Mouse (Mus musculus): ENCODE data around the gene Sltm. TPM values are rescaled to one million over a fixed set of nuclear protein-coding genes. Genes with fewer than 3 reads are reported as not detected.
A peak's percentile ranks its signal among the peaks of the same experiment; 100 is the strongest.
"Not testable (repeated sequence)": the region's sequence is repeated elsewhere in the genome, so short reads cannot be mapped to it uniquely, and the experiment has no call there.

The Sltm gene
- total RNA-seq, 4 experiments from 2014 or later, result 48.5 to 60.9 (median 55.9) TPM

DNA sequence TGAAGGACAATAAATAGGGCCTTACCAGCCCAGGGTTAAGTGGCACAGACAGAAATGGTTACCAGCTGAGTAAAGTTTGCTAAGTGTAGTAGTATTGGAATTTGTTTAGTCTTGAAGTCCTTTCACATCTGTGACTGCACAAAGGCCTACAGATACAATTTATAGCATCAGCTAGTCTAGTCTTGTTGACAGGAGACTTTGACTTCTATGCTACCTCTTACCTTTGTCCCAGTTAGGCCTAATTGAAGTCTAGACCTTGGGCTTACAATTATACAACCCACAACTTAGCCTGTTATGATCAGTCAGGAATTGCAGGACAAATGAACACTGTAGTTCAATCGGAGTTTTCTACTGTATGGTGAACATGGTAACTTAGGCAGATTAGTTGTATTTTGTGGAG, 9.0 kb downstream of the Sltm start:
- DNase-seq (ENCODE audit: low spot score in 2 of 2), result no peak

DNA sequence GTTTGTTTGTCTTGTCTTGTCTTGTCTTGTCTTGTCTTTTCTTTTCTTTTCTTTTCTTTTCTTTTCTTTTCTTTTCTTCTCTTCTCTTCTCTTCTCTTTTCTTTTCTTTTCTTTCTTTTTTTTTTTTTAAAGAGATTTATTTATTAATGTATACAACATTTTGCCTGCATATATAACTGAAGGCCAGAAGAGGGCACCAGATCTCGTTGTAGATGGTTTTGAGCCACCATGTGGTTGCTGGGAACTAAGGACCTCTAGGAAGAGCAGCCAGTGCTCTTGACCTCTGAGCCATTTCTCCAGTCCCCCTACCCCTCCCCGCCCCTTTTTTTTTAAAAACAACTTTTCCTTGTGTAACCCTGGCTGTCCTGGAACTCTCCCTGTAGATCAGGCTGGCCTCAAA, 9.7 kb downstream of the Sltm start:
- DNase-seq (ENCODE audit: low spot score in 2 of 2), result not testable (repeated sequence)

DNA sequence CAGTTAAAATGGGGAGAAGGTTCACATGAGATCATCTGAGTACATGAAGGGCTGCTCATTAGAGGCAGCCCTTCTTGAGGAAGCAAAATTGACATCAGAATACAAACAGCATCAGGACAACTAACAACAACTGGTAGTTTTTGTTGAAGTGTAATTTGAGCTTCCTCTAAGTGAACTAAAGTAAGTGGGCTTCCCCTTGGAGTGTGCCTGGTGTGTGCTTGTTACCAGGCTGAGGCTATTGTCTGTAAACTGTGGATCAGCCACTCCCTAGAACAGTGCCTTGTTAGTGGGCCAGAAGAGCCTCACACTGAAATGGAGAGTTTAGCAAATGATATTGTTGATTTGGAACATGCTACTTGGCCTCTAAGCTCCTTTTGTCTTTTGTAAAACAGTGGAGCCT, 12.9 kb downstream of the Sltm start:
- DNase-seq (ENCODE audit: low spot score in 2 of 2), result no peak

DNA sequence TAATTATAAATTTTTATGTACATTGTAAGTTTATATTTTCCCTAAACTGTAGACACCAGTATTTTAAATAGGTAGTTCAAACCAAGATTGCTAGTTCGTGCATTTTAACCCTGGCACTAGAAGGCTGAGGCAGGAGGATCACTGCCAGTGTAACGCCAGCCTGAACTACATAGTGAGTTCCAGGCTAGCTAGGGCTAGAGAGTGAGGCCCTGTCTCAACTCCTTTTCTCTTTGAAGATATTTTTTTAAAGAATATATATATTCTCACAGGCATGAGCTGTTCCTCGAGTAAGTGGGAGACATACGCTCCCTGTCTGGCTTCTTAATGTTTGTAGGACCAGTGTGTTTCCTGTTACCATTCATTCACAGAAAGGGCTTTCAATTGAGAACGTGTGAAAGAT, 14.2 kb downstream of the Sltm start:
- no peak for DNase-seq (ENCODE audit: low spot score in 2 of 2)

DNA sequence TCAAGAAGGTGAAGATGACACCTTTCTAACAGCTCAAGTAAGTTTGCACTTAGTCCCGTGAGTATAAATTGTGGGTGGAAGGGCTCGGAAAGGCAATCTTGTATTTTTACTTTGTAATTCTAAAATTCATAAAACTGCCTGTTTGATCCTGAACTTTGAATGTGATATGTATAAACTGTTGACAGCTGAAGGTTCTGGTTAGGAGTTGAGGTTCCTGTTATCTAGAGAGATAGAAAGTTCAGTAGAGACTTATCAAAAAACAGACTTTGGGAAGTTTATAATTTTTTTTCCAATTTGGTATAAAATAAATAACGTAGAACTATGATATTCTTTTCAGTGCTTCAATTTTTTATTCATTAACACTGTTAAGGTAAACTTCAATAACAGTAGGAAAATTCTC, 20.3 kb downstream of the Sltm start:
- no peak for DNase-seq (ENCODE audit: low spot score in 2 of 2)

DNA sequence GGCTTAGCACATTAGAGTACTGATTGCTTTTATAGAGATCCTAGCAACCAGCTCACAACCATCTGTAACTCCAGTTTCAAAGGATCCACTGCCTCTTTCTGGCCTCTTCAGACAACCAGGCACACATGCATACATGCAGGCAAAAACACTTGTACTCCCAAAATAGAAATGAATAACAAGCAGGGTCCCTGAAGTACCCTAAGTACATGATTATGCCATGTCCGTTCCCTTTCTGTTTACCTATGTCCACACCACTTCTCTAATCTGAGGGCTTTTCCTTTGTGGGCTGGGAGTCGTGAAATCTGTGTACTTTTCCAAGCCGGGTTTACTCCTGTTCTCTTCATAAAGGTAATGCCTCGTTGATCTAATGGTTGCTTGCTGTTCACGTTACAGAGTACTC, 25.1 kb downstream of the Sltm start:
- no peak for DNase-seq (ENCODE audit: low spot score in 2 of 2)

DNA sequence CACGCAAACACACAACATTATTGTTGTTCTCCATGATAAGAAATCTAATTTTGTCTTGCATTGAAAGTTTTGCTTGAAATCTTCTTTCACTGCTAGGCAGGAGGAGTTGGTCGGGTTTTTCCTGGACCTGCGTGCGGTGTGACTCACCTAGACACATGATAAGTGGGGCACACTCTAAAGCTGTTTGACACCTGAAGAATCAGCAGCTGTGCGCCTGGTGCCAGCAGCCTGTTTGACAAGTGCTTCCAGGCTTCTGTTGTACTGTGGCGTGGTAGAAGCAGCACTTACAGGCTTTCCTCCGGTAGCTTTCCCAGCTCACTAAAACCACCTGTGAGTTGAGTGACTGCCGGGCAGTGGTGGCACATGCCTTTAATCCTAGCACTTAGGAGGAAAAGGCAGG, 27.8 kb downstream of the Sltm start:
- no peak for DNase-seq (ENCODE audit: low spot score in 2 of 2)

DNA sequence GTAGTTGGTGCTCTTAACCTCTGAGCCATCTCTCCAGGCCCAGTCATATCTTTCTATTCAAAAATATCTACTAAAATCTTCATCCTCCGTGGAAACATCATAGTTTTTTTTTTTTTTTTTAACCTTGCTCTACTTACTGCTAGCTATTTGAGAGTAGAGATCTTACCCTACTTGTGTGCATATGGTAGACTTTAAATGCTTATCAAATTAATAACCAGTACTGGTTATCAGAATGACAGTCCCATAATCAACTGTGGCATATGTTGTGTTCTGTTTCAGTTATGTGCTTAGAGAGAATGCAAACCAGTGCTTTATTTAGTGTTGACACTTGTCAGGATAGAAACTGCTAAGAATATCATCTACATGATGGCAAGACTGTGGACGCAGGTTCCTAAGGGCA, 35.6 kb downstream of the Sltm start:
- DNase-seq (ENCODE audit: low spot score in 2 of 2), result no peak

DNA sequence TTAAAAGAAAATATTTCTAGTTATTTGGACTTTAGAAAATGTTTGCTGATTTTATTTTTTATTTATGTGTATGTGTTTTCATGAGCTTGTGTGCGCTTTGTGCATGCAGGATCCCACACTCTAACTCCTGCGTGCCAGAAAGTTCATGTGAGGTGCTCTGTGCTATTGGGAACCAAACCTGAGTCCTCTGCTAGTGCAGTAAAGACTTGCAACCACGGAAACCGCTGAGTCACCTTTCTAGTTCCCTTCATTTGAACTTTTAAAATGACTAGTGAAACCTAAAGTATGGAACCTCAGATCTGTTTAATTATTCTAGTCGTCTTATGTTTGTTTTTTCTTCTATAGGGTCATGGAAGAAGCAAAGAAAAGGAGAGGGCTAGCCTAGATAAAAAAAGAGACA, 38.4 kb downstream of the Sltm start:
- DNase-seq (ENCODE audit: low spot score in 2 of 2), result no peak

DNA sequence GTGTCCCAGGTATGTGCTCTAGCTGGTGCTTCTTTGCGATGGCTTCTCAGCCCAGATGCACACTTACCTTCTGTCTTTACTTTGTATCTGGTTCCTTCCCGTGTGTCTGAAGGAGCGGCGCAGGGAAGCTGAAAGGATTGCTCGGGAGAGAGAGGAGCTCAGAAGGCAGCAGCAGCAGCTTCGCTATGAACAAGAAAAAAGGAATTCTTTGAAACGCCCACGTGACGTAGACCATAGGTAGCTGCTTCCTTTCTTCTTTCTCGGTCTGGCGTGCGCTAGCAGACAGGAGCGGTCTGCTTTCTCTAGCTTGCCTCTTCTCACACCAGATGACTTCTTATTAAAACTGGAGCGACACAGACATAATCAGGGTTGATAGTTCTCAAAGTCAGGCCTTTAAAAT, 42.1 kb downstream of the Sltm start:
- DNase-seq (ENCODE audit: low spot score in 2 of 2), result no peak

DNA sequence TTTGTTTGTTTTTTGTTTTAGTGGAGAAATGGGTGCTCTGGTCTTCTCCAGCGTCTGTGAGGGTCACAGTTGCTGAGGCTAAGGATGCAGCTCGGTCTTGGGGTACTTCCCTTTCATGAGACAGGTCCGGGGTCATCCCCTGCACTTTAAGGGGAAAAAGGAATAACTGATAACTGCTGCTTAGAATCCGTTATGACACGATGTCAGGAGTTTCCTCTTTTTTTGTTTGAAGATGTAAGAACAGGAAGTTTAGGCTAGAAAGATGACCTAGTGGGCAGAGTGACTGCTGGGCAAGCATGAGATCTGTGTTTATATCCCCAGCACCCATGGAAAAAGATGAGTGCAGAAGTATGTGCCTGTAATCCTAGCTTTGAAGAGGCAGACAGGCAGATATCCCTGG, 42.6 kb downstream of the Sltm start:
- DNase-seq (ENCODE audit: low spot score in 2 of 2), result no peak

DNA sequence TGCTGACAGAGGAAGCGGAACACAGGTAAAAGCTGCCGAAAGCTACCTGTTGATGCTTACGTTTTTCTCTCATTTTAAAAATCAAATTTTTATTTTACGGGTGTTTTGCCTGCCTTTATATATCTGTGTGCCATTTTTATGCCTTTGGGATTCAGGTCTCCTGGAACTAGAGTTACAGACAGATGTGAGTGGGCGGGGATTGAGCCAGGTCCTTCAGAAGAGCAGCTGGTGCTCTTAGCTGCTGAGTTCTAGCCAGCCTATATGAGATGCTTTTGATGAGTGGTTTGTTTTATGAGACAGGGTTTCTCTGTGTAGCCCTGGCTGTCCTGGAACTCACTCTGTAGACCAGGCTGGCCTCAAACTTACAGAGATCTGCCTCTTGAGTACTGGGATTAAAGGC, 44.6 kb downstream of the Sltm start:
- DNase-seq (ENCODE audit: low spot score in 2 of 2), result peak in 1 of 2 experiments; percentile 37

DNA sequence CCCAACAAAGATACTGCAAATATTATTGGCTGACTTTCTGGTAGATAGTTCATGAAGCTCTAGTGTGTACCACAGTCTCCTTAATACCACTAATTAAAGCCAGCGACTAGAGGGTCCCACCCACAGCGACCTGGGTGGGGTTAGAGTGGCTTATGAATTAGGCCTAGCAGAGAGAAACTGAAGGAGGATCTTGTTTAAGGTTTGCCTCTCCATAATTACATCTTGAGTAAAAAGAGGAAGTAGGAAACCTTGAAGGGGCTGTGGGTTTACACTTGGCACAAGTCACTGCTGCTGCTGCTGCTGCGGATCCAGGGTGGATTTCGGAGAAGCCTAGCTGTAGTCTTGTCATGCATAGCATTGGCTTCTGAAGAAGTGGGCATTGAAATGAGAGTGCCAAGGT, 48.2 kb downstream of the Sltm start:
- no peak for DNase-seq (ENCODE audit: low spot score in 2 of 2)

DNA sequence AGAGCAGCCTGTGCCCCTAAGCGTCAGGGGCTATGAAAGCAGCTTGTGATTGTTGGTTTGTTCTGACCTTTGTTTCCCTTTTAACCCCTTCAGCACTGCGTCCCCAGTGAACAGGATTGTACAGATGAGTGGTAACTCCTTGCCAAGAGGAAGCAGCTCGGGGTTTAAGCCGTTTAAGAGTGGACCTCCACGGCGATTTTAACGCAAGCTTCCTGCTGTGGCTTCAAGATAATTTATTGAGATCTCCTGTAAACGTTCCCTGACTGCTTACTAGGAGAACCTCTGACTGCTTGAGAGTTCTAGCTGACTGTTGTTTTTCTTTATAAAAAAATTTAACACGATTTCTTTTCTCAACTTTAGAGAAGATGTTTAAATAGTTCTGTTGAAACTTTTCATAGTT, 48.9 kb downstream of the Sltm start:
- DNase-seq (ENCODE audit: low spot score in 2 of 2), result no peak

DNA sequence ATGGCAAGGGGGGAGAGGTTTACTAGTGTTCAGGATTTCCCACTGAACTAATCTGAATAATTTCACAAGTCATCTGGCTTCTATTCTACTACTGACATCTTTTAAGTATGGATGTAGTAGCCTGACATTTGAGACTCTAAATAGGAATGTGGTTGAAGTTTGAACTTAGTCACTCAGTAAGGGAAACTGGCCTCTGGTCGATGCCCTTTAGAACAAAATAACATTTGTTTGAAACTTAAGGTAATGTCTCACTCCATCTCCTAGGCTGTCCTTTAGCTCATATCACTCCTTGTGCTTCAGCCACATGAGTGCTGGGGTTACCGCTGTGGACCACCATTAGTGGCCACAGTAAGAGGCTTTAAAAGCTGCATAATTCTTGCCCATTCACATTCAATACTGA, 55.7 kb downstream of the Sltm start:
- no peak for DNase-seq (ENCODE audit: low spot score in 2 of 2)

DNA sequence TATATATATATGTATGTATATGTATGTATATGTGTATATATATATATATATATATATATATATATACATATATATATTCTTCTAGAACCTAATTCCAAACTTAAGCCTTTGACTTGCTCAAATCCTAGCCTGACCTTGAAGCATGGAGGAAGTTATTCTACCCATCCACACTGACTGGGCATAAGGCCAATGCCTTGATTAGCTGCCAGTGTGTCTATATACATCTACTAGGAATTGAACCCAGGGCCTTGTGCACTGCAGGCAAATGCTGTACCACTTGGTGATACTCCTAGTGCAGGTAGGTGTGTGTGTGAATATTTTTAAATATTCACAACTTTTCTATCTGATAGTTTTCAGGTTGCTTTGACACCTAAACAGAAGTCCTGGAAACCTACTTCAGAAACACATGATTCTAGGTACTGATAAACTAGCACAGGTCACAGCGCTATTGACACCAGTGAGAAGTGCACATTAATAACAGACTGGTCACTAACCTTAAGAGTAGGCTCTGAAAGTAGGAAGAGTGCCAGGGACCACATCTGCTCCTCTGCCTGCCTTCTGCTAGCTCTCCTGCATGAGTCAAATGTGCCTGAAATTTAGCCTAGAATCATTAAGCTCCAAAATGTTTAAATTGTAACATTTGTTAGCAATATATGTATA, 59.8 kb downstream of the Sltm start:
- DNase-seq (ENCODE audit: low spot score in 2 of 2), result peak in 1 of 2 experiments; percentile 34

DNA sequence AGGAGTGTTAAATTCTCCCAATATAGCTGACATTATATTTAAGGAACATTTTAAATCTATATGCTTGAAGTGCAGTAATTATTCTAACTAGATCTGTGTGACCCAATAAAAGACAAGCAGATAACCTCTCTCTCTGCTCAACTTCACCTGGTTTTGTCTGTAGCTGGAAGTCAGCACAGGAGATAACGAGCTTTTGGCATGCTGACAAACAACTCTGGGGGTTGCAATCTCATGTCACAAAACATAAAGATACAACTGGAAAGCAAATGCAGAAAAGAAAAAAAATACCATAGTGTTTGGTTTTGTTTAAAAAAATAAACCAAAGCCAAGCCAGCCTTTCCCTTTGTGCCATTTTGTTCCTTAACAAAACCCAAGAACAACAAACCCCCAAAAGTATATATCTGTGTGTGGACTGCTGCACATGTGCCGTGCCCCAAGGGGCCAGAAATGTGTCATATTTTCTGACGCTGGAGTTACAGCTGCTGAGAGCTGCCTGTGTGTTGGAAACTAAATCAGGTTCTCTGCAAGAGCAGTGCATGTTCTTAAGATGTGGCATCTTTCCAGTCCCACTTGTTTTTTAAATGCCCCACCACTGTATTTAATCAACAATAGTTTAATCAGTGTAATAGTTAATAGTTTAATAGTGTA, 68.6 kb downstream of the Sltm start:
- DNase-seq (ENCODE audit: low spot score in 2 of 2), result no peak

DNA sequence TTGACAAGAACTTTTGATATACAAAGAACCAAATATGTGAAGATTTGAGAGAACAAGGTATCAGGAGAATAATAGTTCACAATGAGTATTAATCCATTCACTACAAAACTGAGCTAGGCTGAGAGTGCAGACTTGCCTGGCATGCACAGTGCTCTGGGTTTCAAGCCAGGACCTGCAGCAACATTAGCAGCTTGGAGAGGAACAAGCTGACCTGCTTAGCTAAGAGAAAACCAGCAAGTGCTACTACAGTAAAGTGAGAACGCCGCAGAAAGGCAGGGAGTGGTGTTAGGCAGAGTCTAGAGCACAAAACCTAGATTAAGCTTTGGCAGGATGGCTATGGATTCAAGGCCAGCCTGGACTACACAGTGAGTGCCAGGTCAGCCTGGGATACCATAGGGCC, 87.2 kb downstream of the Sltm start:
- peak; percentile 19 to 20 for DNase-seq (ENCODE audit: low spot score in 2 of 2)

DNA sequence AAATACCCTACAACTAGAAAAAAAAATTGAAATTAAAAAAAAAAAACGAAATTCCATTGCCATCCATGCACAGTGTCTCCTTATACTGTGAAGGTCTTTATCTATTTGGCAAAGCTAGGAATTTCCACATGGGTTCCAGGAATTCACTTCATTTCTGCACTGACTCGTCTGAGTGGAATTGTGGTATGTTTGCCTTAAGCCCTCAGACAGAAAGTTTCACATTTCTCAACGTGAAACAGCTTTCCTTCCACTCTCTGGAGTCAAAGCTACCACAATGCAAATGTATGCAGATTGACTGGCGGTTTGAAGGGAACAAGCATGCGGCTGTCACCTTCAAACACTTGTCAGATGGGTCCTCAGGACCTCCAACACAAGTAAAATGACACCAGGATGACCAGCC, 89.1 kb downstream of the Sltm start:
- no peak for DNase-seq (ENCODE audit: low spot score in 2 of 2)

DNA sequence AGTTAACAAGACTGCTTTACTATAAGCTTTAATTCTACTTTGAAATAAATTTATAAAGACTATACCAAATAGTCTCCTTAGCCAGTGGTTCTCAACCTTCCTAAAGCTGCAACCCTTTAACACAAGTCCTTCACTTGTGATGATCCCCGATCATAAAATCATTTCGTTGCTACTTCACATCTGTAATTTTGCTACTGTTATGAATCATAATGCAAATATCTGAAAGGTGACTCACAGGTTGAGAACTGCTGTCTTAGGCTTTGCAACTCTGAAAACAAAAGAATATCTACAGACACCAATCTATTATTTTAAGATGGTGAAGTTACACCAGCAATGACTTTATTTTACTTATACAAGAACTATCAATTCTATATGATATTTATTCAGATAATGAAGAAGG, 94.2 kb downstream of the Sltm start:
- DNase-seq (ENCODE audit: low spot score in 2 of 2), result no peak
